Mouse (Mus musculus): ENCODE data around the gene Arsb.

DNA sequence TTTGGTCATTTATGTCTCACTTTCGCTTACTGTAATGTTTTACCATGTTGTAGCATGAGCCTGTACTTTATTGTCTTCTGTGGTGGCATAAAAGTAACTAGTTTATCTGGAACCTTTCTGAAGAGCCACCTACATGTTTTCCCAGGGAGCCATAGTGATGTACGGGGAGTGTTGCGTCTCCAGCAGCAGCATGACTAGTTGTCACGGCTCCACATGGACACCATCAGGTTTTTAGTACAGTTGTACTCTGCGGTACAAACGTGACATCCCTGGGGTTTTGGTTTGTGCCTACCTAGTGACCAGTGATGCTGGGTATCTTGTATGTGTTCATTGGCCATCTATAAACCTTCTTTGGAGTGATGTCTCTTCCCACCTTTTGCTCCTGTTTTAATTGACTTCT lies 77.2 kb downstream of the Arsb start:
- TF ChIP-seq CTCF (IDR thresholded peaks at IDR 0.05; ENCODE audit: low read depth) (no peak), EP300 (IDR thresholded peaks at IDR 0.05; ENCODE audit: low read depth) (no peak)

All from liver, postnatal 0 days (tissue).